Mouse (Mus musculus) heart, adult 18-20 months (tissue): ENCODE data around the gene Barhl1. TPM values are rescaled to one million over a fixed set of nuclear protein-coding genes. Genes with fewer than 3 reads are reported as not detected.

Experiments
- DNase-seq, 2 experiments: peaks; one replicate each; pipeline ENCODE4 v3.0.0; 2021 to 2022; ENCODE audit warnings: mixed read lengths in 1 of 2
- total RNA-seq, 2 experiments: library from RNA; stranded (reverse); gene quantifications; 2 replicates each; pipeline ENCODE4 v1.2.3; 2021

The Barhl1 gene
- total RNA-seq, 2 experiments from 2014 or later: not detected

DNA sequence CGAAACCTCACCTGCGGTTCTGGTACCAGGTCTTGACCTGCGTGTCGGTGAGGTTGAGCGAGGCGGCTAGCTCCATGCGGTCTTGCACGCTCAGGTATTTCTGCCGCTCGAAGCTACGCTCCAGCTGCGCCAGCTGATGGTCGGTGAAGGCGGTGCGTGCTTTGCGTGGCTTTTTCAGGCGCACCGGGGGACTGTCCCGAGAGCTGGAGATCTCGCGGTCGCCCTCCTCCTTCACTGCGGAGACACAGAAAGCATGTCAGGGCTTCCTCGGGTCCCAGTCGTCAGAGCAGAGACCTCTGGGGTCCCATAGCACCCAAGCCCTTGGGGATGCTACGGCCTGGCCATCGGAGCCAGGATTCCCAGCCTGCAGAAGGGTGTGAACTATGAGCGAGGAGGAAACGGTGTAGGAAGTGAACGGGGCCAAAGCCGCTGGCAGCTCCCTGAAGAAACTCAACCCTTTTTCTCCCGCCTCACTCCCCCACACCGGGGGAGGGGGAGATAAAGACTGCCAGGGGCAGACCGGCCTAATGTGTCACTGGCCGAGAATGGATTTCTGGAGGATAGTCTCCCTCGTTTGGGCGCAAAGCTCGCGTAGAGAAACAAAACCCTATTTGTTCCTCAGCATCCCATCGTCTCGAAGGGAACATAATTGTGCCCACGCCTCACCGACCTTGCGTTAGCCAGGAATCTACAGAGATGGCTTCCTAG is 5.0 kb downstream of the Barhl1 start:
- no peak for DNase-seq

DNA sequence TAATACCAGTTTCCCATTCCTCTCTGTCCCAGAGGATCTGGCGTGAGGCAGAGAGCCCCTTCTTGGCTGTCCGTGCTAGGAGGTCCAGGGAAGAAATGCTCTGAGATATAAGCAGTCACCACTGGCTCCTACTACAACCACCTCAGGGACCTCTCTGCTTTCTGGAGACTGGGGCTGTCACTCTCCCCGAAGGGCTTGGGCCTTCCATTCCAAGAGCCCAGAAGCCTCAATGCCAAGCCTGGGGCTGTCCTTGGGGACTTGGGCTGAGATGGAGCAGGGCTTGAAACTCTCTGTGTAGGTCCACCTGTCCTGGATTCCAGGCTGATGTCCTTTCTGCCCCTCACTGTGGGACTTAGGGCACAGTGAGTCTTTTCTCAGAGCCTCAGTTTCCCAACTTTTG is 5.6 kb downstream of the Barhl1 start:
- no peak for DNase-seq

DNA sequence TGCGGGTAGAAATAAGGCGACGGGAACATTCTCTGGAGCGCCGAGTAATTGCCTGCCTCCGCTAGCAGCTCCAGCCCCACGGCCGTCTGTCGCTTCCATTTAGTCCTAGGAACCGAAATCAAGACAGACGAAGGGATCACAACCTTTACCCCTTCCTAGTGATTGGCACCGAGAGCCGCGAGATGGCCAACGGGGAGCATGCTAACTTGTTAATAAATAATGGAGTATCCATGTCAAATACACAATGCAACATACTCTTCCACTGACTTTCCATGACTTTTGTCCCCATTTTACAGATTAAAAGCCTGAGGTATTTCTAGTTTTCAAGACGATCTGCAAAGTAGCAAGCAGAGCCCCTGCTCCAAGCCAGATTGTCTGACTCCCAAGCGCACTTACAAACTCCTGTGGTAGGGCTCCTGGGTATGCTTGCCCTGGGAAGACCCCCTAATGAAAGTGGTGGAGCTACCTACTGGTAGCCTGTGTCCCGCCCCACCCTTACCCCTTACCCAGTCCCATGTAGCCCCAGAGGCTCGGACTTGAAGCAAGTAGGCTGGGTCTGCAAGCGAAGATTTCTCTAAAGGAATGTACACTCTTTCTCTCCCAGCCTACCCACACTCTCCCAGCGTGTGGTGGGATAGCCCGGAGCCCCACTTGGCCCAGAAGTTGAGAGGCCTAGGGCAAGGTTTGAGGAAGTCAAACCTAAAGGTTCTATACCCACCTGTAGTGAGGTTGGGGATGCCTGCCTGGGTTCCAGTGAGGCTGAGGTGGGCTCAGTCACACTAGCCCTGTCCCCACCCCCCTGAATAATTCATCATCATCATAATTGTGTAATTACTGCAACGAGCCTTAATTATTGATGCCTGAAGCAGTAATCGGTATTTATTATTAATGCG is 6.4 kb downstream of the Barhl1 start:
- DNase-seq: no peak

DNA sequence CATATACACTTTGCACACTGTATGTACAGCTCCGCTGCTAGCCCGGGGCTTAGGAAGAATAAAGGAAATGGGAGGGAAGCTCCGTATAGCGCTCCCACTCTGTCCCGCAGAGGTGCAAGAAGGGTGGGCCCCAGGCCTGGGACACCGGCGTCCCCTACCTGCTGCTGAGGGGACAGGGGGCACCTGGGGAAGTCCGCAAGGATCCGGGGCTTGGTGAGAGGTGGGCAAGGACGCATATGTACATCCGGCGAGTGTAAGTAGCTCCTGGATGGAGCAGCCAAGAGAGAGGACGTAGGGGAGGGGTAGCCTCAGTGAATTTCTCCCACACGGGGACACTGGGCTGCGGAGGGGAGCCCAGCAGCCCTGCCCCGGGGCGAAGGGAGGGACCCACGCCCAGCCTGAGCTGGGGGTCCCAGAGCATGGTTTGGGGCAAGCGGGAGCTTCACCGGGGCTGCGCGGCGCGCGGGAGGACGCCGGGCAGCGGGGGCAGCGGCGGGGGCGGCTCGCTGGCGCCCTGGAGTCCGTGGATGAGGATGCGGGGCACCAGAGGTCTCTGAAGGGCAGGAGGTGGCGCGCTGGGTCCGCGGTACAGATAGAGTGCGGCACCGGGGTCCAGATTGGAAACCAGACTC is 7.2 kb downstream of the Barhl1 start:
- DNase-seq: no peak

DNA sequence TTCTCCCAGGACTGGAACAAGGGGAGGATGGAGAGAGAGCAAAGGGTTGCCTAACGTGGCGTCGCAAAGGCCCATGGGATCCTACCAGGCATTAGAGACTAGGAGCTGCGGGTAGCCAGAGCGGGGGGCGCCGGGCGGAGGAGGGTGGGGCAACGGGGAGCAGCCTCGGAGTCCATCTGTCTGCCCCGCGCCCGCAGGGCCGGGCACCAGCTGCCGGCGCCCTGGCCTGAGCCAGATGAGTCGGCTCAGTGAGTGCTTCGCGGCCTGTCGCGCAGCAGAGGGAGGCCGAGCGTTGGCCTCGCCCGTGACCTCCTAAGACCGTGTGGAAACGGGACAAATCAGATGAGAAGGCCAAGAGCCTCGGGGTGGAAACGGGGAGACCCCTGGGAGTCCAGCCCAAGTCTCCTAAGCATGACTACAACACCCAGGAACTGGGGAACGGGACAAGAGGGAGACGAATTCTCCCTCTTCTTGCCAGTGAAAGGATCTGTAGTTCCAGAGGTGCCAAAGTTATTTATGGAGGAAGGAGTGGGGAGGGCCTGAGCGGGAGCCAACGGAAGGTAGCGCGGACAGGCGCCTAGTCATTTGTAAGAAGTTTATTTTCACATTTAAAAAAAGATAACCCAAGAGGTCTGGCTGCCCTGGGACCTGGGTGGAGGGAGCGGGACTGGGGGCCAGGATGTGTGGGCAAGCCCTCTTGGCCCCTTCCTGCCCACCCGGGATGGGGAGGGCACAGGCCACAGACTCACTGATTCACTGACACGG is 7.9 kb downstream of the Barhl1 start:
- DNase-seq: peak; percentile 16 to 42

DNA sequence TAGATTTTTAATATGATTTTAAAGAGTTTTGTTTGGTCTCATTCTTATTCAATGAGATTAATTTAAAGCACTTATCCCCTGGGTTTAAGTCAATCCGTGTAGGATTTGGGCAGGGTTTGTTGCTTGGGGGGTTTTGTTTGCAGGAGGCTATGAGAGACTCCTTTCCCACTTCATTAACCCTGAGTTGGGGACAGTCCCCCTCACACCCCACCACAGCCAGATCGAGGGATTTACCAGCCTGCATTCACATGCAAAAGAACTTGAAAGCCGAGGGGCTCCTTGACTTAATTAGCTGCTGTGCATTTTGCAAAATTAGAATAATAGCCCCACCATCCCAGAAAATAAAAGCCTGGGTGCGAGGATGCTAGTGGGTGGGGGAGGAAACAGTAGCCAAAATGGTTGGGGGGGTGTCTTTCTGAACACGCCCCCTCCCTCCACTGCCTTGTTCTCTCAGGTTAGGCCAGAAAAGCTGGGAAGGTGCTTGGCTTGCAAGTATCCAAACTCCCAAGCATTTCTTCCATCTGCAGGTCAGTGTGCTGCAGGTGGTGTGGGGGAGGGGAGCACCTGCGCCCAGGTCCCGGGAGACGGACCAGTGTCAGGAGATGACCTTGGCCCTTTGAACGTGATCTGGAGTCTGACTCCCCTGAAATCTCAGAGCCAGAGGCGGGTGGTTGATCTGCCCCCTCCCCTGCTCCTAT is 8.6 kb downstream of the Barhl1 start:
- DNase-seq: no peak

DNA sequence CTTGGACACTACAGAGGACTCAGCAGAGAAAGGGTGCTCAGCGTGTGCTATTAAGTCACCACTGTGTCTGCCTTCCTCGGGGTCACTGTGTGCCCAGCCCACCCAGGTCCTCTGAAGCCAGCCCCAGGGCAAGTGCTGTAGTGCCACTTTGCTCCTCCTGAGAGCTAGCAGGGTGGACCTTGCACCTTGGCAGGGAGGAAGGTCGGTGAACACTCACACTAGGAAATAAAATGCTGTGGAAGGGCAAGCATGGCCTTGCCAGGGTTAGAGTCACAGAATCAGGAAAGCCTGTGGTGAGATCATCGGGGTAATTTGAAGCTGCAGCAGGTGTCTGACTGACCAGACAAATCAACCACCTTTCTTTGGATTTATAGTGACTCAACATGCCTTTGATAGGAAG is 10.9 kb downstream of the Barhl1 start:
- no peak for DNase-seq

DNA sequence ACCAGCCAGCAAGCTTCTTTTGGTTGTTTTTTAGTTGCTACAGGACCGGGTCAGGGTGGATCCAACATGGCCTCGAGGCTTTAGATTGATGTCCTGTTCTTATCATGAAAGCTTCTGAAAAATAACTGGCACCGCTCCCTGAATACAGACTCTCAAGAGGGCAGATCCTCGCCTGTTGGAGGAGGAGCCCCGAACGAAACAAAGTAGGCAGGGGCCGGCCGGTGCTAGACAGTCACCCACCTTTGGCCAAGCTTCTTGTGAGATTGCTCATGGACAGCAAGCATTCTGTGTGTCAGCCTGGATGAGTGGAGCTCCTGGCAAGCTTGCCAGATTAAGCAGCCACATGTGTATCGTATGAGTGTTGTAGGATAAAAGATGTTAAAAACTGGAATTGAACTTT is 11.7 kb downstream of the Barhl1 start:
- DNase-seq: no peak

DNA sequence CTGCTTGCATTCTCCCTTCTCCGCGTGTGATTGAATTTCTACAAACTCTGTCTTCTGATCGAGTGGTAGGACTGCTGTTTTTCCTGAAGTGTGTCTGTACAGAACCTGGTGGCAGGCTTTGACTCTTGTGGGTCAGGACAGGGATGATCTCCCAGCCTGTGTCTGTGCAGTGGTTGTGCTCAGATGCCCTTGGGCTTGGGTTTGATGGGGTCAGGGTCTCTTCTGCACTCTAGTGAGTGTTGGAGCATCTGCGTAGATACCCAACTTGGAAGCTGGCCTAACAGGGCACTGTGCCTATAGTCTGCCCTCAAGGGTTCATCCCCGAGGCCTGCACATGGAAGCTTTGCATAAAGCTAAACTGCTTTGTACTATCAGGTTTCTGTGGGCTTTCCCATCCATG is 12.6 kb downstream of the Barhl1 start:
- no peak for DNase-seq

DNA sequence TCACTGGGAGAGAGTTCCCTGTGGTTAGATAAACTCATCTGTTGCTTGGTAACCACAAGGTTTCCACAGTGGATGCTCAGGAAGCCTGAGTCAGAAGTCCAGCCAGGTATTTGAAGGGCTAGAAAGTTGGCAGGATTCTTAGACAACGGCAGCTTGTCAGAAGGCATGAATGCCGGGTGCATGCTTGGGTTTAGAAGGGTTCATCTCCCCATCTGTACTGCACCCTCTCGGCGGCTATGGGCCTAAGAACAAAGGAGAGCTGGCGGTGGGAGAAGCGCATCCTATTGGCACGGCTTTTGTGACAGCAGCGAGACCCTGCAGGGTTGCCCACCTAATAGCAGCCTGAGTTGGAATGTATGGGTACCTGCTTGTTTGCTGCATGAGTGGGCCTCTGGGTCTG is 14.2 kb downstream of the Barhl1 start:
- DNase-seq: no peak

DNA sequence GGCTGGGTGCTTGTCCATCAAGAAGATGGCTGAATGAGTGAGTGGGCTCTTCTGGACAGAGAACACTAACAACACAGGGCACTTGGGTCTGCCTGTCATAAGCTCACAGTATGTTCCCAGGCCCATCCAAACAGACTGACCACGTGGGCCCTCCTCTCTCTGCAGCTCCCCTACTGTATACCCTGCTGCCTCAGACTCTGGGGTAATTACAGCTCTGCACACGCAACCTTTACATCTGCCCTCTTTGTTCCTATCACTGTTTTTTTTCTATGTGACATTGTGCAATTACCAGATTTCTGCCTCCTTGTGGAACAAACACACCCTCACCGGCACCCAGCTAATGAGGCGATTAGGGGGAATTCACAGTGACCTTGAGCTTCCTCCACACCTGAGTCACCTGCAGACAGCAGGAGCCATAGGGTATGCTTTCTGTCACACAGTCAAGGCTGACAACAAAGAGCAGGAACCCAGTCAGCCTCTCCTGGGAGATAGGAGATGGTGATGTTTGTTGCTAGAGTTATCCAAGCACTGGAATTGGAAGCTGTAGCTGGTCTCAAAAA is 19.0 kb downstream of the Barhl1 start:
- DNase-seq: no peak

DNA sequence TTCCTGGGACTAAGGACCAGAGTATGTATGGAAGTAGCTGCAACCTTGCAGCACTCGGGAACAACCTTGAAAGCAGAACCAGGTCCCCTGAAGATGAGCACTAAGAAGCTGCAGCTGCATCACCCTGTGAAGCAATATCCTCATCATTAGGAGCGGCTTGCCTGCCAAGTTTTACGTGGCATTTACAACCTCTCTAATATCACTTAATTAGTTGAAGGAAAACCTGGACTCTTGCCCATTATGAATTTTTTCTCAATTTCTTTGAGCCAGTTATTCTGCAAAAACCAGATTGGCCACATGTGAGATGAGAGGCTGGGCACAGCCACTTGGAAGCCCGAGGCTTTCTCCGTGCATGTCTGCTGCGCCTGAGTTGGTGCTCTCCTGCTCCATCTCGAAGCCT is 20.6 kb downstream of the Barhl1 start:
- no peak for DNase-seq

DNA sequence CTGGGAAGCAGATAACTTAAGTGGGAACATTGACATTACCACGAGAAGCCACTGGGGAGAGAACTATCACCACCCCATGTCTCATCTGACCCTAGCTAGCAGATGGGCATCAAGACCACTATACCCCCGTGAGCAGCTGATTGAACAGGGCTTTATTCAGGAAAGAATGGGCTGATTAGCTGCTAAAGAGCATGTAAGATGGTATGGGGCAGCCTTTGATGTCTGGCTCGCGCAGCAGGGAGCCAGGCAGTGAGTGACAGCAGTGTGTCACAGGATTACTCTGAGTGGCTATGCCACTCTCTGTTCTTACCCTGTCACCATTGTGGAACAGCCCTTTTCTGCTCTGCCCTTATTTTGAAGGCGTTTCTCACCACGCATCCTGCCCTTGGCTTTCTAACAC is 22.9 kb downstream of the Barhl1 start:
- DNase-seq: no peak

DNA sequence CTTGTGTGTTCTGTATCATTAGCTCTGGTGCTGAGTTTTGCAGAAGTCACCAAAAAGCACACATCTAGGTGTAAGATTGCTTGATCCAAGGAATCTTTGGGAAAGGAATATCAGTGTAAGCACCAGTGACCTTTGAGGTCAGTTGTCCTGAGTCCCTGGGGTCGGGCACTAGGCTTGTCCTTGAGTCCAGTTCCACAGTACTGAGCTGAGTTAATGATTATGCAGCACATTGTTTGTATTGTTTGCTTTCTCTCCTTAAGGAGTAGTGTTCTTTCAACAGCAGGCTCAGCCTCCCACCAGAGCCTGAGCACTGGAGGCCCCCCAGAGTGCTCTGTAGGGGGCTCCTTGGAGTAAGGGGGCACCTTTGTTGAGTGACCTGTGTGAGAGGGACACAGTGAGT is 23.7 kb downstream of the Barhl1 start:
- no peak for DNase-seq

DNA sequence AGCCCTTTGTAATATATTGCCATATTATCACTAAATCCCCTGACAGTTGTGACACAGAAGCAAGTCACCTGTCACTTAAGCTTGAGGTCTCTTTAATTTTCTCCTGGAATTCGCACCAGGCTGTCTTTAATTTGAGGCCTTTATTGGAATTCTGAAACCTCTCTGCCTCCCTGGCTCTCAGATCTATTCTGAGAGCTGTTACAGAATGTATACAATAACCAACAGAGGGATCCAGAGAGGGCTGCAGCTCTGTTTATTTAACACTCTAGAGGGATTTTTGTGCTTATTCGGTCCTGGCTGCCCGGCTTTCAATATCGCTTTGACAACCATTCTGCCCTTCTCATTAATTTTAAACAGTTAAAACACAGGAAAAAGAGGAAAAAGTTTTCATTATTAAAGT is 31.6 kb downstream of the Barhl1 start:
- DNase-seq: no peak

DNA sequence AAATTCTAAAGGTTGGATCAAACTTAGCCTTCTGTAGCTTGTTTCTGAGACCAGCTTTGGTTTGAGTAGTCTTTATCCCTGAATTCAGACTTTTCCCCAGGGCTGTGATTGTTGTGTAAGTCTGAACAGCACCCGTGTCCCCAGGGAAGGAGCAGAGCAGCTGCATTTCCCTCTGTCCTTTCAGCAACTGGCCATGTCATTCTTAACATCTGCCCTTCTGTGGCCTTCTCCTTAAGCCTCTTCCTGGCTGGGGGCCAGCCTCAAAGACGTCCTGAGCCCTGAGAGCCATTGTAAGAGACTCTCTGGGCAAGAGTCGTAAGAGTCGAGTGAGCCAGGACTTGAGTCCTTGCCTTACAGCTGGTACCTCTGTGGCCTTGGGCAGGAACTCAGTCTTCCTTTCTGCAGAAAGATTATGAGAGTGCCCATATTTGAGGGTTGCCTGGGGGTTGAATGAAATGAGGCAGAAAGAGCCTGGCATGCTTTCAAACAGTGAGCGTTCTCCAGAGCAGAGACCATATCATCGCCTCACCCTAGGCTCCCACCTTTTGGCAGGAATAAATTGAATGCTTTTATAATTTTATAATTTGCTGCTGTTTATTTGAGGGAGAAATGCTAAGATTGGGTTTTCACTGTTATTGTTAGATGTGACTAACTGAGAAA is 33.5 kb downstream of the Barhl1 start:
- peak; percentile 9 to 24 for DNase-seq

DNA sequence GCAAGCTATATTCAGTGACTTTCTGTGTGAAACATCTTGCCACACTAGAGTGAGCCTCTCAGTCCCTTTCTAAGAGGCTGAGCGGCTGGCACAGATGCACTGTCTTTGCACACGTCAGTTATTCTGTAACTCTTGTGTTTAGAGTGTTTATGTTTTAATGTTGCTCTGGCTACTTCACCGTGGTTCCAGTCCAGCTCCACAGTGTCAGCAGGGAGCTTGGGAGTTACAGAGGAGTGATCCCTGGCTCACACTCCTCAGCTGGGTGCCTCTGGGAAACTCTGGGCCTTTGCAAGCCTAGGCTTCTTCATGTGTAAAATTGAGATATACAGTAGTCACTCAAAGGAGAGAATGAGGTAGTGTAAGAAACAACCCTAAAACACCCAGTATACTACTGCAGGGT is 34.4 kb downstream of the Barhl1 start:
- no peak for DNase-seq

DNA sequence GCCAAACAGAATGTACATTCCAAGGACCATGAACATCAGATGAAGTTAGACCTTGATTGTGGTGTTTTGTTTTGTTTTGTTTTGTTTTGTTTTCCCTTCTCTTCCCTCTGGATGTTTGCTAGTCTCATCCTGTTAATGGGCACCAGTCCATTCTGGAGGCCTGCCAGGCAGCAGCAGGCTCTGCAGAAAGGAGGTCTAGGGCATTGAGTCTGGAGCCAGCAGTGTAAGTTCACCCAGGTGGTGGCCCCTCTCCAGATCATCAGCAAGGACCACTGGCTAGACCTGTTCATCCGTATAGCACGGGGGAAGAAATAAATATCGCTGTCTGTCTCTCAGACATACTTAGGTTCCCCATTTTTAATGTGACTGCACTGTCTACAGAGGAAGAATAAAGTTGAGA is 35.2 kb downstream of the Barhl1 start:
- DNase-seq: peak in 1 of 2 experiments; percentile 16

DNA sequence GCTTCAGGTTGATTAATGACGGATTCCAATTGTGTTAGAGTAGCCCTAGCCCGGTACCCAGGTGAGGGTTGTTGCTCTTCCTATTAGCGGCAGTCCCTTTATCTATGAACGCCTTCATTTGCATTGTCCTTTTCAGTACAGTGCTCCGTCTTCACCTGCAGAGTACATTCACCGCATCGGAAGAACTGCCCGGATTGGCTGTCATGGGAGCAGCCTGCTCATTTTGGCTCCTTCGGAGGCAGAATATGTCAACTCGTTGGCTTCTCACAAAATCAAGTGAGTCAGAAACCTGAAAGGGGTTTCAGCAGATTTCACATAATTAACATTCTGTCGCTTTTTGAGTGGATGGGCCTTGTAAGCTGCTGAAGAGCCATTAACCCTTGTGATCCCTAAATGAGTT is 40.9 kb downstream of the Barhl1 start:
- no peak for DNase-seq

DNA sequence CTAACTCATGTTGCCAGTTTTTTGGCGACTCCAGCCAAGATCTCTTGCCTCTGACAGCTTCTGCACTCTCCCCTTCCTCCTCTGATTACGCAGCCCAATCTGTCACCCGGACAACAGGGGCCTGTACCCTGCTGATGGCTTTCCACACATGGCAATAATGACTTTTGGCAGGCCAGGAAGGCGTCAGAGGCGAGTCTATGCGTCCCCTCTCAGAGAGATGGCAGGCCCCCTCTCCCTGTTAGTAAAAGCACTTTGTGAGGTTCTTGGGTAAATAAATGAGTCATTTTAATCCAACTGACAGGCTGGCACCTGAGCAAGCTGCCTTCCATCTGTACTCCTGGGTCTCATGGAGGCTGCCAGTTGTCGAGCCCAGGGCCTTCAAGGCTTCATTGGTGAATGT is 49.0 kb downstream of the Barhl1 start:
- no peak for DNase-seq

DNA sequence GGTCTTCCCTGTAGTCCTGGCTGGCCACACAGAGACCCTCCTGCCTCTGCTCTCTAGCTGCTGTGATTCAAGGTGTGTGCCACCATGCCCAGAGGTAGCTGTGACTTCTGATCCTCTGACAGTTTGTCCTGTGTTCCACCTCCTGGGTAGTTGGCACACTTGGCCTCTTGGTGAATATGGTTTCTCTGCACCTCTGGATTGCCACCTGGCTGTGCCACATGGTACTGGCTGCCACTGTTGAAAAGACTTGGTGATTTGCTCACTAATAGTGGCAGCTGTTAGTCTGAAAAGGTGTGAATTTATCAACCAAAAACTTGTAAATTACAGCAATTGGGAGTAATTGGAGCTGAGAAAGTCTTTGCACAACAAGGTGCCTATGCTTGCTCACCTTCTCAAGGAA is 52.6 kb downstream of the Barhl1 start:
- no peak for DNase-seq
